Mouse (Mus musculus) kidney, postnatal 14 days (tissue): ENCODE results near the gene Imp4.
"Not testable (repeated sequence)": the region's sequence is repeated elsewhere in the genome, so short reads cannot be mapped to it uniquely, and the experiment has no call there.

Experiments used
- DNase-seq: peaks from one replicate; pipeline ENCODE4 v3.0.0; 2022; ENCODE audit warnings: mixed read lengths

Imp4 gene

GRCm38 (mm10) chr1:34439215-34439960 lies at the start of gene Imp4, which contains the start of gene Ccdc115:
TSS of gene Imp4 (plus strand) at chr1:34439851.
TSS of gene Ccdc115 (minus strand) at chr1:34439672.
- DNase-seq: peak; percentile 97

GRCm38 (mm10) chr1:34396321-34396720 lies 43.3 kb upstream of the Imp4 start:
- DNase-seq: no peak

GRCm38 (mm10) chr1:34399182-34399953 lies 40.3 kb upstream of the Imp4 start:
- DNase-seq: peak; percentile 15

GRCm38 (mm10) chr1:34428466-34428865 lies 11.2 kb upstream of the Imp4 start:
- DNase-seq: no peak

- no peak for DNase-seq
These were observed 10.4 kb upstream of the Imp4 start for GRCm38 (mm10) chr1:34429281-34429680.

- DNase-seq: no peak
These were observed 8.7 kb upstream of the Imp4 start for GRCm38 (mm10) chr1:34430981-34431380.

- no peak for DNase-seq
These were observed 8.2 kb upstream of the Imp4 start for GRCm38 (mm10) chr1:34431431-34431830.

- peak; percentile 34 for DNase-seq
These were observed 7.3 kb upstream of the Imp4 start for GRCm38 (mm10) chr1:34432411-34432775.

GRCm38 (mm10) chr1:34432776-34433481 lies 6.7 kb upstream of the Imp4 start:
- peak; percentile 28 for DNase-seq

- peak; percentile 20 for DNase-seq
These were observed 5.6 kb upstream of the Imp4 start for GRCm38 (mm10) chr1:34433891-34434521.

- DNase-seq: peak; percentile 92
These were observed 4.9 kb upstream of the Imp4 start for GRCm38 (mm10) chr1:34434660-34435160.

GRCm38 (mm10) chr1:34435371-34436120 lies 4.1 kb upstream of the Imp4 start:
- no peak for DNase-seq

GRCm38 (mm10) chr1:34436374-34436773 lies 3.3 kb upstream of the Imp4 start:
- no peak for DNase-seq

- DNase-seq: not testable (repeated sequence)
These were observed 2.3 kb upstream of the Imp4 start for GRCm38 (mm10) chr1:34437366-34437765.

- no peak for DNase-seq
These were observed 1.1 kb upstream of the Imp4 start for GRCm38 (mm10) chr1:34438381-34439051.

GRCm38 (mm10) chr1:34439961-34440630 lies 445 bp downstream of the Imp4 start:
- DNase-seq: no peak

GRCm38 (mm10) chr1:34443124-34443523 lies 3.5 kb downstream of the Imp4 start:
- no peak for DNase-seq

GRCm38 (mm10) chr1:34458431-34458830 lies 18.8 kb downstream of the Imp4 start:
- no peak for DNase-seq

- peak; percentile 96 for DNase-seq
These were observed 19.8 kb downstream of the Imp4 start, which contains the start of gene Ptpn18 for GRCm38 (mm10) chr1:34459284-34460060. TSS of gene Ptpn18 (plus strand) at chr1:34459762.

GRCm38 (mm10) chr1:34460061-34460441 lies 20.4 kb downstream of the Imp4 start:
- DNase-seq: peak; percentile 58
